Mouse (Mus musculus): ENCODE results near the gene Prss48.

Prss48 gene

GRCm38 (mm10) chr3:86002423-86002822 is at the start of gene Prss48:
TSS of gene Prss48 (minus strand) at chr3:86002491.
- peak; percentile 93 for DNase-seq (ENCODE audit: low spot score)

- DNase-seq (ENCODE audit: low spot score): no peak
Measured at GRCm38 (mm10) chr3:86049041-86049440, 46.8 kb upstream of the Prss48 start.

GRCm38 (mm10) chr3:86047686-86048408 is 45.6 kb upstream of the Prss48 start:
- no peak for DNase-seq (ENCODE audit: low spot score)

GRCm38 (mm10) chr3:86040286-86041201 is 38.3 kb upstream of the Prss48 start:
- peak; percentile 18 for DNase-seq (ENCODE audit: low spot score)

GRCm38 (mm10) chr3:86038648-86039047 is 36.4 kb upstream of the Prss48 start:
- DNase-seq (ENCODE audit: low spot score): no peak

GRCm38 (mm10) chr3:86037926-86038484 is 35.7 kb upstream of the Prss48 start:
- DNase-seq (ENCODE audit: low spot score): no peak

GRCm38 (mm10) chr3:86033455-86034090 is 31.3 kb upstream of the Prss48 start:
- no peak for DNase-seq (ENCODE audit: low spot score)

GRCm38 (mm10) chr3:86030566-86030965 is 28.3 kb upstream of the Prss48 start:
- no peak for DNase-seq (ENCODE audit: low spot score)

GRCm38 (mm10) chr3:86028658-86029375 is 26.5 kb upstream of the Prss48 start:
- DNase-seq (ENCODE audit: low spot score): no peak

- DNase-seq (ENCODE audit: low spot score): no peak
Measured at GRCm38 (mm10) chr3:86025341-86026137, 23.2 kb upstream of the Prss48 start.

- no peak for DNase-seq (ENCODE audit: low spot score)
Measured at GRCm38 (mm10) chr3:86024065-86024795, 21.9 kb upstream of the Prss48 start.

- no peak for DNase-seq (ENCODE audit: low spot score)
Measured at GRCm38 (mm10) chr3:86021651-86022050, 19.4 kb upstream of the Prss48 start.

GRCm38 (mm10) chr3:86020921-86021650 is 18.8 kb upstream of the Prss48 start:
- no peak for DNase-seq (ENCODE audit: low spot score)

- no peak for DNase-seq (ENCODE audit: low spot score)
Measured at GRCm38 (mm10) chr3:86017484-86017883, 15.2 kb upstream of the Prss48 start.

- no peak for DNase-seq (ENCODE audit: low spot score)
Measured at GRCm38 (mm10) chr3:86016965-86017364, 14.7 kb upstream of the Prss48 start.

GRCm38 (mm10) chr3:86013837-86014236 is 11.5 kb upstream of the Prss48 start:
- DNase-seq (ENCODE audit: low spot score): no peak

- DNase-seq (ENCODE audit: low spot score): no peak
Measured at GRCm38 (mm10) chr3:86011833-86012232, 9.5 kb upstream of the Prss48 start.

- DNase-seq (ENCODE audit: low spot score): no peak
Measured at GRCm38 (mm10) chr3:86011373-86011772, 9.1 kb upstream of the Prss48 start.

- no peak for DNase-seq (ENCODE audit: low spot score)
Measured at GRCm38 (mm10) chr3:86010618-86011017, 8.3 kb upstream of the Prss48 start.
